Mouse (Mus musculus): ENCODE data around the gene Mup16. TPM values are rescaled to one million over a fixed set of nuclear protein-coding genes. Genes with fewer than 3 reads are reported as not detected.
"Not testable (repeated sequence)": the region's sequence is repeated elsewhere in the genome, so short reads cannot be mapped to it uniquely, and the experiment has no call there.

The Mup16 gene
- 1.1 TPM in 1 of 2 replicates, not detected in the other for polyA plus RNA-seq (2015; fragmentation: Nextera tagmentation; extraction: Ambion mirVana)

DNA sequence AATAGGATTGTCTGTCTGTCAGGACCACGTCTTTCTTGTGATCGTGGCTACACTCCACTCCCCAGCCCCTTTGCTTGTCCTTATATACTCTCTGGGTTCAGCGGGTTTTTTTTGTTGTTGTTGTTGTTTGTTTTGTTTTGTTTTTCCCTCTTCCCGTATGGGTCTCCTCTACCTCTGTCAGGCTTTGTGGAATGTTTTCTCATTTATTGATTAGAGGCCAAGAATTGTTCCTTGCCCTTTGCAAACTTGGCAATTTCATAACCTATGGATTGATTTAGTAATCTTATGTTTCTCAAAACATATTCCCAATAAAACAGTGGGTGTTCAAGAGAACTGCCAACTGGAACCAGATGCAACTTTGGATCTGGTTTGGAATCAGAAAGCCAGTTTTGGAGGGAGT is at the start of gene Mup16:
TSS of gene Mup16 (minus strand) at position 101 of the 400 bp plus-strand sequence.
- H3K27ac ChIP-seq; H3K36me3 ChIP-seq; H3K4me3 ChIP-seq; H3K9me3 ChIP-seq; H3K27me3 ChIP-seq; H3K4me1 ChIP-seq; H3K9ac ChIP-seq; ATAC-seq (ENCODE audit: insufficient number of reproducible peaks, low FRiP score, low TSS enrichment, low read depth); H3K4me2 ChIP-seq: not testable (repeated sequence)
- 68% methylated on average over 4 of the region's 4 CpGs for WGBS

GRCm38 (mm10) chr4:61555887-61556286 is 36.6 kb upstream of the Mup16 start:
- 32% methylated on average over 2 of the region's 2 CpGs for WGBS
- not testable (repeated sequence) for H3K4me3 ChIP-seq; H3K9me3 ChIP-seq; H3K9ac ChIP-seq; ATAC-seq (ENCODE audit: insufficient number of reproducible peaks, low FRiP score, low TSS enrichment, low read depth); H3K27ac ChIP-seq; H3K27me3 ChIP-seq; H3K4me1 ChIP-seq; H3K36me3 ChIP-seq; H3K4me2 ChIP-seq

Other genes with a start within 250 kb of the Mup16 start
- gene Mup14, start 215.5 kb downstream of the Mup16 start, polyA plus RNA-seq (2015; fragmentation: Nextera tagmentation; extraction: Ambion mirVana): 1.0 and 1.1 TPM in 2 replicates
- gene Mup15, start 79.8 kb downstream of the Mup16 start, polyA plus RNA-seq (2015; fragmentation: Nextera tagmentation; extraction: Ambion mirVana): 4.0 and 5.3 TPM in 2 replicates
- 0.50 and 1.3 TPM in 2 replicates for gene Mup17, start 76.3 kb upstream of the Mup16 start, polyA plus RNA-seq (2015; fragmentation: Nextera tagmentation; extraction: Ambion mirVana)
- 1.6 and 2.8 TPM in 2 replicates for gene Mup18, start 154.6 kb upstream of the Mup16 start, polyA plus RNA-seq (2015; fragmentation: Nextera tagmentation; extraction: Ambion mirVana)

Measured in limb, embryonic 15.5 days (tissue).